Mouse (Mus musculus) limb, embryonic 13.5 days (tissue): ENCODE measurements around the gene Cacnb4. TPM values are rescaled to one million over a fixed set of nuclear protein-coding genes. Genes with fewer than 3 reads are reported as not detected.

Experiments used
- ATAC-seq: fragments of 200-750 bp; cut with Nextera tagmentation; 2 replicates; pipeline ENCODE4 v1.8.0; 2017; ENCODE audit warnings: low read depth, moderate number of reproducible peaks, moderate TSS enrichment; ENCODE audit not compliant: low FRiP score
- H3K27ac ChIP-seq: fragments of 300-500 bp; sonication (generic); 2 replicates; pipeline ENCODE4 v1.5.1; 2015; ENCODE audit warnings: inconsistent platforms, mild to moderate bottlenecking, moderate library complexity
- H3K27me3 ChIP-seq: fragments of 300-500 bp; sonication (generic); 2 replicates; pipeline ENCODE4 v1.6.1; 2015; ENCODE audit warnings: mild to moderate bottlenecking, inconsistent platforms
- H3K36me3 ChIP-seq: fragments of 300-500 bp; sonication (generic); 2 replicates; pipeline ENCODE4 v1.6.1; 2015; ENCODE audit warnings: inconsistent platforms, mild to moderate bottlenecking, moderate library complexity
- H3K4me1 ChIP-seq: fragments of 300-500 bp; sonication (generic); 2 replicates; pipeline ENCODE4 v1.6.1; 2015; ENCODE audit warnings: inconsistent platforms
- H3K4me2 ChIP-seq: fragments of 300-500 bp; sonication (generic); replicated peaks from 2 replicates; pipeline ENCODE4 v1.6.1; 2015; ENCODE audit warnings: inconsistent platforms, mild to moderate bottlenecking, moderate library complexity
- H3K4me3 ChIP-seq: fragments of 300-500 bp; sonication (generic); 2 replicates; pipeline ENCODE4 v1.5.1; 2015; ENCODE audit warnings: moderate library complexity, mild to moderate bottlenecking, inconsistent platforms
- H3K9ac ChIP-seq: fragments of 300-500 bp; sonication (generic); 2 replicates; pipeline ENCODE4 v1.6.1; 2015; ENCODE audit warnings: mild to moderate bottlenecking, inconsistent platforms
- H3K9me3 ChIP-seq: fragments of 300-500 bp; sonication (generic); 2 replicates; pipeline ENCODE4 v1.6.1; 2016; ENCODE audit warnings: inconsistent platforms
- WGBS: fragments of 180-500 bp; shearing (Covaris S2); methylation state at CpG from one replicate; pipeline ENCODE4 v1.1.7; 2015; 5-methylcytosine and 5-hydroxymethylcytosine counted together
- polyA plus RNA-seq: library from polyadenylated mRNA; unstranded; fragments of >200 nt; fragmentation: Nextera tagmentation; extraction: Ambion mirVana; gene quantifications from 2 replicates; pipeline ENCODE4 v1.2.1, GENCODE M21; 2015

Gene Cacnb4
- polyA plus RNA-seq, 1 experiment from 2014 or later: 1.6 TPM

- H3K4me1 ChIP-seq: no peaks in the 10 kb centered on the region
- no peaks in the 10 kb centered on the region for H3K9me3 ChIP-seq
- WGBS: 88% methylated on average over 10 of the region's 10 CpGs
- H3K27ac ChIP-seq: no peak overlapping the region
- ATAC-seq: no peak
- no peak overlapping the region for H3K4me2 ChIP-seq
- H3K36me3 ChIP-seq: no peaks in the 10 kb centered on the region
- no peaks in the 10 kb centered on the region for H3K27me3 ChIP-seq
- H3K9ac ChIP-seq: no peak overlapping the region
- H3K4me3 ChIP-seq: no peak overlapping the region
These were observed 100.9 kb downstream of the Cacnb4 start for GRCm38 (mm10) chr2:52575637-52576175.

GRCm38 (mm10) chr2:52574929-52575328 lies 101.7 kb downstream of the Cacnb4 start:
- H3K4me3 ChIP-seq: no peak overlapping the region
- H3K36me3 ChIP-seq: no peaks in the 10 kb centered on the region
- H3K27ac ChIP-seq: no peak overlapping the region
- H3K4me1 ChIP-seq: no peaks in the 10 kb centered on the region
- no peaks in the 10 kb centered on the region for H3K9me3 ChIP-seq
- H3K9ac ChIP-seq: no peak overlapping the region
- ATAC-seq: no peak
- 76% methylated on average over 3 of the region's 3 CpGs for WGBS
- H3K4me2 ChIP-seq: no peak overlapping the region
- H3K27me3 ChIP-seq: no peaks in the 10 kb centered on the region

GRCm38 (mm10) chr2:52572221-52572620 lies 104.4 kb downstream of the Cacnb4 start:
- no peak for ATAC-seq
- no peaks in the 10 kb centered on the region for H3K27me3 ChIP-seq
- no peaks in the 10 kb centered on the region for H3K9me3 ChIP-seq
- no peak overlapping the region for H3K9ac ChIP-seq
- H3K4me3 ChIP-seq: no peak overlapping the region
- no peak overlapping the region for H3K4me2 ChIP-seq
- 77% methylated on average over 6 of the region's 6 CpGs for WGBS
- H3K36me3 ChIP-seq: no peaks in the 10 kb centered on the region
- H3K27ac ChIP-seq: no peak overlapping the region
- no peaks in the 10 kb centered on the region for H3K4me1 ChIP-seq

- Histone ChIP-seq H3K27ac (no peak overlapping the region), H3K27me3 (no peaks in the 10 kb centered on the region), H3K4me1 (no peaks in the 10 kb centered on the region), H3K9me3 (no peaks in the 10 kb centered on the region), H3K4me3 (no peak overlapping the region), H3K4me2 (no peak overlapping the region), H3K9ac (no peak overlapping the region), H3K36me3 (no peaks in the 10 kb centered on the region)
- ATAC-seq: no peak
- 52% methylated on average over 13 of the region's 13 CpGs for WGBS
These were observed 105.2 kb downstream of the Cacnb4 start for GRCm38 (mm10) chr2:52571339-52571968.

GRCm38 (mm10) chr2:52570781-52571180 lies 105.8 kb downstream of the Cacnb4 start:
- no peak overlapping the region for H3K9ac ChIP-seq

GRCm38 (mm10) chr2:52570171-52570570 lies 106.5 kb downstream of the Cacnb4 start:
- Histone ChIP-seq H3K9ac (no peak overlapping the region), H3K4me1 (no peaks in the 10 kb centered on the region), H3K27ac (no peak overlapping the region), H3K9me3 (no peaks in the 10 kb centered on the region), H3K27me3 (no peaks in the 10 kb centered on the region), H3K36me3 (no peaks in the 10 kb centered on the region), H3K4me2 (no peak overlapping the region), H3K4me3 (no peak overlapping the region)
- ATAC-seq: no peak
- 78% methylated on average over 11 of the region's 11 CpGs for WGBS

More at GRCm38 (mm10) chr2:52570781-52571180, 105.8 kb downstream of the Cacnb4 start:
- H3K4me2 ChIP-seq: no peak overlapping the region
- no peaks in the 10 kb centered on the region for H3K27me3 ChIP-seq
- H3K36me3 ChIP-seq: no peaks in the 10 kb centered on the region
- no peaks in the 10 kb centered on the region for H3K9me3 ChIP-seq
- H3K4me1 ChIP-seq: no peaks in the 10 kb centered on the region
- ATAC-seq: no peak
- WGBS: 76% methylated on average over 5 of the region's 5 CpGs
- no peak overlapping the region for H3K4me3 ChIP-seq
- H3K27ac ChIP-seq: no peak overlapping the region

- no peak overlapping the region for H3K4me3 ChIP-seq
- H3K27me3 ChIP-seq: no peaks in the 10 kb centered on the region
- WGBS: 85% methylated on average over 3 of the region's 3 CpGs
- ATAC-seq: no peak
- no peaks in the 10 kb centered on the region for H3K36me3 ChIP-seq
- no peaks in the 10 kb centered on the region for H3K9me3 ChIP-seq
- no peaks in the 10 kb centered on the region for H3K4me1 ChIP-seq
- no peak overlapping the region for H3K4me2 ChIP-seq
- no peak overlapping the region for H3K27ac ChIP-seq
- no peak overlapping the region for H3K9ac ChIP-seq
These were observed 108.5 kb downstream of the Cacnb4 start for GRCm38 (mm10) chr2:52568131-52568530.

- H3K27ac ChIP-seq: no peak overlapping the region
- H3K27me3 ChIP-seq: no peaks in the 10 kb centered on the region
- ATAC-seq: no peak
- no peaks in the 10 kb centered on the region for H3K4me1 ChIP-seq
- 77% methylated on average over 3 of the region's 3 CpGs for WGBS
- H3K9ac ChIP-seq: no peak overlapping the region
- no peaks in the 10 kb centered on the region for H3K36me3 ChIP-seq
- no peaks in the 10 kb centered on the region for H3K9me3 ChIP-seq
- H3K4me3 ChIP-seq: no peak overlapping the region
- no peak overlapping the region for H3K4me2 ChIP-seq
These were observed 109.2 kb downstream of the Cacnb4 start for GRCm38 (mm10) chr2:52567421-52567820.

- 96% methylated on average over 5 of the region's 5 CpGs for WGBS
- H3K4me1 ChIP-seq: no peaks in the 10 kb centered on the region
- ATAC-seq: no peak
These were observed 113.4 kb downstream of the Cacnb4 start for GRCm38 (mm10) chr2:52563277-52563676.

GRCm38 (mm10) chr2:52562356-52562755 lies 114.3 kb downstream of the Cacnb4 start:
- Histone ChIP-seq H3K9ac (no peak overlapping the region), H3K4me3 (no peak overlapping the region), H3K27me3 (no peaks in the 10 kb centered on the region), H3K9me3 (no peaks in the 10 kb centered on the region), H3K36me3 (no peaks in the 10 kb centered on the region), H3K4me1 (no peaks in the 10 kb centered on the region), H3K4me2 (no peak overlapping the region), H3K27ac (no peak overlapping the region)
- ATAC-seq: no peak
- 89% methylated on average over 3 of the region's 3 CpGs for WGBS

More at GRCm38 (mm10) chr2:52563277-52563676, 113.4 kb downstream of the Cacnb4 start:
- Histone ChIP-seq H3K27ac (no peak overlapping the region), H3K36me3 (no peaks in the 10 kb centered on the region), H3K9ac (no peak overlapping the region), H3K4me3 (no peak overlapping the region), H3K27me3 (no peaks in the 10 kb centered on the region), H3K4me2 (no peak overlapping the region), H3K9me3 (no peaks in the 10 kb centered on the region)

GRCm38 (mm10) chr2:52561137-52561536 lies 115.5 kb downstream of the Cacnb4 start:
- Histone ChIP-seq H3K27me3 (no peaks in the 10 kb centered on the region), H3K9me3 (no peaks in the 10 kb centered on the region), H3K27ac (no peak overlapping the region), H3K9ac (no peak overlapping the region), H3K4me3 (no peak overlapping the region), H3K4me2 (no peak overlapping the region), H3K4me1 (no peaks in the 10 kb centered on the region), H3K36me3 (no peaks in the 10 kb centered on the region)
- no peak for ATAC-seq
- 80% methylated on average over 7 of the region's 7 CpGs for WGBS

- WGBS: 76% methylated on average over 2 of the region's 2 CpGs
- Histone ChIP-seq H3K9ac (no peak overlapping the region), H3K4me1 (no peaks in the 10 kb centered on the region)
These were observed 116.4 kb downstream of the Cacnb4 start for GRCm38 (mm10) chr2:52560266-52560665.

GRCm38 (mm10) chr2:52558411-52558810 lies 118.2 kb downstream of the Cacnb4 start:
- WGBS: 46% methylated on average over 8 of the region's 8 CpGs
- Histone ChIP-seq H3K4me1 (no peaks in the 10 kb centered on the region), H3K36me3 (no peaks in the 10 kb centered on the region), H3K9ac (no peak overlapping the region), H3K4me3 (no peak overlapping the region), H3K9me3 (no peaks in the 10 kb centered on the region), H3K27ac (no peak overlapping the region), H3K27me3 (no peaks in the 10 kb centered on the region), H3K4me2 (no peak overlapping the region)
- ATAC-seq: no peak

More at GRCm38 (mm10) chr2:52560266-52560665, 116.4 kb downstream of the Cacnb4 start:
- Histone ChIP-seq H3K27me3 (no peaks in the 10 kb centered on the region), H3K27ac (no peak overlapping the region), H3K4me3 (no peak overlapping the region), H3K9me3 (no peaks in the 10 kb centered on the region), H3K4me2 (no peak overlapping the region), H3K36me3 (no peaks in the 10 kb centered on the region)
- no peak for ATAC-seq
